Mouse (Mus musculus) lung, postnatal 0 days (tissue): ENCODE data around the gene Tecr.

Source experiments
- CTCF ChIP-seq: IDR thresholded peaks from 2 replicates; pipeline ENCODE4 v1.5.1; 2016; ENCODE audit warnings: antibody characterized with exemption, mild to moderate bottlenecking
- EP300 ChIP-seq: IDR thresholded peaks from 2 replicates; pipeline ENCODE4 v1.6.1; 2016; ENCODE audit warnings: antibody characterized with exemption, mild to moderate bottlenecking, control low read depth

GRCm38 (mm10) chr8:83535736-83536135 lies 72.0 kb downstream of the Tecr start, which contains the start of gene Olfr370:
- TF ChIP-seq CTCF (no peak), EP300 (no peak)
